Mouse (Mus musculus) erythroid progenitor cell, adult 5-6 weeks (primary cell): Measurements from ENCODE around the gene Xrcc3. TPM values are rescaled to one million over a fixed set of nuclear protein-coding genes. Genes with fewer than 3 reads are reported as not detected.

Source experiments
- ATAC-seq: replicated peaks from 2 replicates; pipeline ENCODE4 v1.8.0; 2016; ENCODE audit warnings: moderate number of reproducible peaks, mild to moderate bottlenecking, moderate TSS enrichment, inconsistent platforms; ENCODE audit not compliant: poor library complexity, low FRiP score, severe bottlenecking
- total RNA-seq, 2 experiments: library from RNA; stranded (forward) in 1 of 2; stranded (reverse) in 1 of 2; fragments of 150-400 nt in 1 of 2; fragments of 186-747, 209-891 nt in 1 of 2; gene quantifications; 2 replicates each; pipeline versions ENCODE4 v1.2.3 to v1.2.4; 2015 to 2017; ENCODE audit warnings: low replicate concordance in 2 of 2

Gene Xrcc3
- total RNA-seq, 2 experiments from 2014 or later = 8.0 to 28.4 TPM

DNA sequence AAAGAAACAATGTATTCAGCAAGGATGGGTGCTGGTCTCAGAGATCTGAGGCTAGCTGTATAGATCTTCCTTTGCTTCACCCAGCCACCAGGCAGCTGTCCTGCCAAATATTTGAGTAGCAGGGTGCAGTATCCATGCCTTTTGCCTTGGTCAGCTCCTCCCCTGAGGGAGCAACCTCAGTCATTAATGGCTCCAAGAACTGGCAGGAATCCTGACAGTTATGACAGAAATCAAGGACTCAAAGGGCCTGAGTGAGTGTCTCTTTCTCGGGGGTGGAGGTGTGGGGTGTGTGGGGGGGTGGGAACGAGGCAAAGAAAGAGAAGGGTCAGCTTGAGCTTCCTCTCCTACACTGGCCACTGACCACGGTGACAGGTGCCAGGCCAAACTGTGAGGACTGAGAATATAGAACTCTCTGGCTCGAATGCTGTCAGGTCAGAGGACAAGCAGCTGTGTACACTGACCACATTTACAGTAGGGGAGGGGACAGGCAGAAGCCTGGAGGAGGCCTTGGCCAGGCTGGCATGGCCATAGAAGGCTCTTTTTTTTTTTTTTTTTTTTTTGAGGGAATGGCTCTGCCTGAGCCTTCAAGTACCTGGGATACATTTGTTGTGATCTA is 57.5 kb downstream of the Xrcc3 start:
- no peak for ATAC-seq

DNA sequence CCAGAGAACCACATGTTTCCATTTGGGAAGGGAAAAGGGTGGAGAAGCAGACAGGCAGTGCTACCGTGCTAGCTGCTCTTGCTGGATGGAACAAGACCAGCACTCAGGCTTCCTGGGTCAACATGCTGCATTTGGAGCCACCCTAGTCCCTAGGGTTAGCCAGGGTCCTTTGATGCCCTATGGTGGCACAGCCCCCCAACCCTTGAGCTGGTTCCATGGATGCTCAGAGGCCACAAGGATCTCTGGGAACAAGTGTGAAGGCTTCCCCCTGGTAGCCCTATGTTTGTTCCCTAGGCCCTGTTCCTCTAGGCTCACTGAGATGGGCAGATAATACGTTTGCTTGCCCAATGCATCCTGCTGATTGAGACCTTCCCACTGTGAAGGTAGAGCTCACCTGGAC is 58.4 kb downstream of the Xrcc3 start:
- no peak for ATAC-seq

DNA sequence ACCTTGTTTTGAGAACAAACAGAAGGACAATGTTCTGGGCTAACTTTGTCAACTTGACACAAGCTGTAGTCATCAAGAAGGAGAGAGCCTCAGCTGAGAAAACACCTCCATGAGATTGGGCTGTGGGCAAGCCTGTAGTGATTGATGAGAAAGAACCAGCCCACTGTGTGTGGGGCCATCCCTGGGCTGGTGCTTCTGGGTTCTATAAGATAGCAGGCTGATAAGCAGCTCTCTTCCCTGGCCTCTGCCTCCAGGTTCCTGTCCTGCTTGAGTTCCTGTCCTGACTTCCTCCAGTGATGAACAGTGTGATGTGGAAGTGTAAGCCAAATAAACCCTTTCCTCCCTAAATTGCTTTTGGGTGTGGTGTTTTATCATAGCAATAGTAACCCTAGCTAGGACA is 59.0 kb downstream of the Xrcc3 start:
- no peak for ATAC-seq

DNA sequence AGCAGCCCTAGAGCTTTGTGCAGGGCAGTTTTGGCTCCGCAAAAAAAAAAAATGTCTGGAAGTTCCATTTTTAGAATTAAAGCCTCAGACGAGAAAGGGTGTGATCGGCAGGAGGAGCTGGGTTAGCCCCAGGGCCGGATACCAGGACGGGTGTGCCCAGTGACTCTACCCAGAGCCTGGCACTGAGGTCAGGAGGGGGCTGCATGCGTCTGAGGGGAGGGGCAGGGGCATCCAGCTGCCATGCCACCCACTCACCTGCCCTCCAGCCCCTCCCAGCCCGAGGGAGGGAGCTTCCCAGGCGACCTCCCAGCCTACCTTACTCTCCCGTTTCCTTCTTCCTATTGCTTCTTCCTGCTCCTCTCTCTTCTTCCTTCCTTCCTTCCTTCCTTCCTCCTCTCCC is 60.3 kb downstream of the Xrcc3 start:
- ATAC-seq = no peak

Other genes starting within 250 kb of the Xrcc3 start
- gene Mark3, start 239.3 kb downstream of the Xrcc3 start, total RNA-seq (2015; ENCODE audit: low replicate concordance) = 200 and 221 TPM in 2 replicates
- 177 and 202 TPM in 2 replicates for gene Mark3, start 239.3 kb downstream of the Xrcc3 start, total RNA-seq (2017; ENCODE audit: low replicate concordance)
- gene Ckb, start 141.5 kb downstream of the Xrcc3 start, total RNA-seq (2015; ENCODE audit: low replicate concordance) = 2.5 and 9.4 TPM in 2 replicates
- 5.2 and 10.0 TPM in 2 replicates for gene Ckb, start 141.5 kb downstream of the Xrcc3 start, total RNA-seq (2017; ENCODE audit: low replicate concordance)
- gene Trmt61a, start 135.8 kb downstream of the Xrcc3 start, total RNA-seq (2015; ENCODE audit: low replicate concordance) = 1.8 and 2.1 TPM in 2 replicates
- 0.39 and 2.3 TPM in 2 replicates for gene Trmt61a, start 135.8 kb downstream of the Xrcc3 start, total RNA-seq (2017; ENCODE audit: low replicate concordance)
- 5.4 and 6.3 TPM in 2 replicates for gene Bag5, start 100.6 kb downstream of the Xrcc3 start, total RNA-seq (2015; ENCODE audit: low replicate concordance)
- 1.2 and 8.1 TPM in 2 replicates for gene Bag5, start 100.6 kb downstream of the Xrcc3 start, total RNA-seq (2017; ENCODE audit: low replicate concordance)
- gene Apopt1, start 100.6 kb downstream of the Xrcc3 start, total RNA-seq (2015; ENCODE audit: low replicate concordance) = 8.4 and 22.7 TPM in 2 replicates
- 4.8 and 11.3 TPM in 2 replicates for gene Apopt1, start 100.6 kb downstream of the Xrcc3 start, total RNA-seq (2017; ENCODE audit: low replicate concordance)
- gene Klc1, start 55.0 kb downstream of the Xrcc3 start, total RNA-seq (2015; ENCODE audit: low replicate concordance) = 18.0 and 31.7 TPM in 2 replicates
- gene Klc1, start 55.0 kb downstream of the Xrcc3 start, total RNA-seq (2017; ENCODE audit: low replicate concordance) = 38.2 and 63.6 TPM in 2 replicates
- gene Zfyve21, start 297 bp upstream of the Xrcc3 start, total RNA-seq (2015; ENCODE audit: low replicate concordance) = 4.2 and 9.4 TPM in 2 replicates
- gene Zfyve21, start 297 bp upstream of the Xrcc3 start, total RNA-seq (2017; ENCODE audit: low replicate concordance) = 5.6 and 8.4 TPM in 2 replicates
- 9.7 and 14.7 TPM in 2 replicates for gene Ppp1r13b, start 94.2 kb upstream of the Xrcc3 start, total RNA-seq (2015; ENCODE audit: low replicate concordance)
- gene Ppp1r13b, start 94.2 kb upstream of the Xrcc3 start, total RNA-seq (2017; ENCODE audit: low replicate concordance) = 6.7 and 12.2 TPM in 2 replicates
- gene Atp5mpl, start 153.1 kb upstream of the Xrcc3 start, total RNA-seq (2015; ENCODE audit: low replicate concordance) = 132 and 273 TPM in 2 replicates
- gene Atp5mpl, start 153.1 kb upstream of the Xrcc3 start, total RNA-seq (2017; ENCODE audit: low replicate concordance) = 69.3 and 71.9 TPM in 2 replicates
- not detected in 2 replicates for gene Tdrd9, start 157.7 kb upstream of the Xrcc3 start, total RNA-seq (2015; ENCODE audit: low replicate concordance)
- gene Tdrd9, start 157.7 kb upstream of the Xrcc3 start, total RNA-seq (2017; ENCODE audit: low replicate concordance) = not detected in 2 replicates
- not detected in 2 replicates for gene Rd3l, start 167.4 kb upstream of the Xrcc3 start, total RNA-seq (2015; ENCODE audit: low replicate concordance)
- not detected in 2 replicates for gene Rd3l, start 167.4 kb upstream of the Xrcc3 start, total RNA-seq (2017; ENCODE audit: low replicate concordance)